Mouse (Mus musculus) G1E (cell line): Measurements from ENCODE around the gene A430005L14Rik. TPM values are rescaled to one million over a fixed set of nuclear protein-coding genes. Genes with fewer than 3 reads are reported as not detected.

Experiments used
- ATAC-seq: 2 replicates; pipeline ENCODE4 v1.8.0; 2016; ENCODE audit warnings: mild to moderate bottlenecking; ENCODE audit not compliant: insufficient number of reproducible peaks, poor library complexity, low FRiP score, severe bottlenecking; ENCODE audit errors: extremely low read depth
- DNase-seq: peaks from one replicate; pipeline ENCODE4 v3.0.0; 2012; ENCODE audit warnings: low spot score
- H3K27me3 ChIP-seq: 2 replicates; pipeline ENCODE4 v1.6.1; 2012; ENCODE audit warnings: mild to moderate bottlenecking, low read length, inconsistent platforms; ENCODE audit not compliant: insufficient read depth
- H3K36me3 ChIP-seq: replicated peaks from 2 replicates; pipeline ENCODE3; 2012; ENCODE audit warnings: mild to moderate bottlenecking, inconsistent platforms
- H3K4me1 ChIP-seq: 2 replicates; pipeline ENCODE4 v1.6.1; 2012; ENCODE audit warnings: low read depth, low read length, inconsistent platforms, mixed read lengths; ENCODE audit not compliant: insufficient read depth
- H3K4me3 ChIP-seq: 2 replicates; pipeline ENCODE4 v1.5.1; 2012; ENCODE audit warnings: low read depth, mild to moderate bottlenecking, inconsistent platforms, low read length, moderate library complexity, mixed read lengths
- H3K9me3 ChIP-seq: replicated peaks from 2 replicates; pipeline ENCODE4 v1.6.1; 2012; ENCODE audit warnings: inconsistent platforms
- CTCF ChIP-seq: IDR thresholded peaks from 2 replicates; pipeline ENCODE4 v1.5.1; 2012; ENCODE audit warnings: low read depth, low read length, inconsistent platforms, mixed read lengths
- GATA1 ChIP-seq: IDR thresholded peaks from 2 replicates; pipeline ENCODE4 v1.6.1; 2012; ENCODE audit warnings: borderline replicate concordance, low read length, inconsistent platforms, mixed read lengths
- GATA2 ChIP-seq: IDR thresholded peaks from 2 replicates; pipeline ENCODE4 v1.6.1; 2012; ENCODE audit warnings: low read depth, low read length, inconsistent platforms, borderline replicate concordance
- POLR2AphosphoS5 ChIP-seq: IDR thresholded peaks from 2 replicates; pipeline ENCODE4 v1.6.1; 2012; ENCODE audit warnings: low read depth, low read length, inconsistent platforms; ENCODE audit not compliant: insufficient replicate concordance
- TAL1 ChIP-seq: conservative IDR thresholded peaks from 2 replicates; pipeline ENCODE4 v1.6.1; 2012; ENCODE audit warnings: low read depth, low read length, inconsistent platforms, mixed read lengths
- polyA plus RNA-seq: library from polyadenylated mRNA; stranded (reverse); fragments of >175 nt; gene quantifications from 2 replicates; pipeline ENCODE4 v1.2.3, GENCODE M21; 2012
- total RNA-seq, 2 experiments: library from RNA; stranded (forward) in 1 of 2; stranded (reverse) in 1 of 2; fragments of 200-1000 nt in 1 of 2; fragments of >200 nt in 1 of 2; fragmentation: Nextera tagmentation in 1 of 2; gene quantifications; 2 replicates each; pipeline ENCODE4 v1.2.3; 2014 to 2017

A430005L14Rik gene
- total and polyA plus RNA-seq, 3 experiments: 27.9 to 127 (median 48.7) TPM

DNA sequence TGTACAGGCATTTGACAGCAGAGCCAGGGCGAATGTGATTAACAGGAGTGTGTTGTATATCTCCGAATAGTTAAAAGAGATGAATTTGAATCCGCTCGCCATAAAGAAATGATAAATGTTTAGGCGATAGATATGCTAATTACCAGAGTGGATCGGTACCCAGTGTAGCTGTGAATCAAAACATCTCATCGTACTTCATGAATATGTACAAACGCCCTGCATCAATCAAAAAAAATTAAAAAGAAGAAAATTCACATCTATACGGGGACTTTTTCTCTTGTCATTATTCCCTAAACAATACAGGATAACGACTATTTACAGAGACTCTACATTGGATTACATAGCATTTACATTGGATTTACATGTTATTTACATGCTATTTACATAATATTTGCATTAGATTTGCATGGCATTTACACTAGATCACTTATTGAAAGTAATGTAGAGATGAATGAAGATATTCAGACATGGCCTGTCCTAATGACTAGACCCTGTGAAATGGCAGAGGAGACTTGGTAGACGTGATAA is 28.2 kb upstream of the A430005L14Rik start:
- no peak overlapping the region for H3K4me3 ChIP-seq
- H3K36me3 ChIP-seq: no peaks in the 10 kb centered on the region
- H3K9me3 ChIP-seq: peaks cover 30% of the 10 kb centered on the region
- TF ChIP-seq TAL1: no peak
- TF ChIP-seq CTCF: no peak
- no peak for TF ChIP-seq GATA1
- no peak for TF ChIP-seq GATA2
- no peak for TF ChIP-seq POLR2AphosphoS5
- no peaks in the 10 kb centered on the region for H3K27me3 ChIP-seq
- ATAC-seq (no peak), DNase-seq (no peak)
- no peaks in the 10 kb centered on the region for H3K4me1 ChIP-seq

DNA sequence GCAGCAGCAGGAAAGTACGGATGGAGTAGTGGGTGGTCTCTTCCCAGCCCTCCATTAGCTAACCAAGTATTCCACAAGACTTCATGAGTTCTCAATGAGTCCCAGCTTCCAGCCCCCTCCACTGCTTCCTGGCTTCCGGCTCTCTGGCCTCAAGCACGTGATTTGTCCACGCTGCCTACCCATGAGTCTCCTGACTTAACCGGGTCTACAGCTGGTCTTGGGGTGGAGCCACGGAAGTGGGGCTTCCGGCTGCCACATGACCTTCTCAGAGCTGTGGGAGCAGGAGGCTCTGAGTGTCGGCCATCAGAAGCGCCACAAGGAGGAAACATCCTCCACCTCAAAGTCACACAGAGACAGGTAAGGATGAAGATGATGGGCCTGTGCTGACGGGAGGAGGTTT is 27.6 kb upstream of the A430005L14Rik start:
- H3K9me3 ChIP-seq: peaks cover 30% of the 10 kb centered on the region
- no peaks in the 10 kb centered on the region for H3K27me3 ChIP-seq
- no peak overlapping the region for H3K4me3 ChIP-seq
- no peaks in the 10 kb centered on the region for H3K4me1 ChIP-seq
- DNase-seq (no peak), ATAC-seq (no peak)
- TF ChIP-seq GATA1 (no peak), POLR2AphosphoS5 (no peak), GATA2 (no peak)
- no peaks in the 10 kb centered on the region for H3K36me3 ChIP-seq

DNA sequence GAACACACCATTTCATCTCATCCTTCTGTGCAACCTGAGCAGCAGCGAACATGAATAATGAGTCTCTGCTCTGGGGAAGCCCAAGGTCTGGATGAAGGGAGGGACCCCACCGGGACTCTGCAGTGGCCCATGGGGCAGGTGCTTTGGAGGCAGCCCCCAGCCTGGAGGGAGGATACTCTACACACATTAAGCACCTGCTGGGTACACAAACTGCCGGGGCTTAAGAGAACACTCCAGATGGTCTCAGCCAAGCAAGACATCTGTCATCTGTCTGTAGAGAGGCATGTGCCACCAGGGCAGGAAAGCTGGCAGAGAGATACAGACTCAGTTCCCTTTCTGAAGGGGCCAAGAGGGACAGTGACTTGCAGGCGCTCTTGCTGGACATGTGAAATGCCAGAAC is 27.1 kb upstream of the A430005L14Rik start:
- no peak overlapping the region for H3K4me3 ChIP-seq
- H3K27me3 ChIP-seq: no peaks in the 10 kb centered on the region
- ATAC-seq: no peak
- no peak for DNase-seq
- H3K9me3 ChIP-seq: peaks cover 28% of the 10 kb centered on the region
- no peaks in the 10 kb centered on the region for H3K36me3 ChIP-seq
- no peaks in the 10 kb centered on the region for H3K4me1 ChIP-seq
- no peak for TF ChIP-seq GATA1
- TF ChIP-seq TAL1: no peak
- no peak for TF ChIP-seq CTCF
- TF ChIP-seq GATA2: no peak

DNA sequence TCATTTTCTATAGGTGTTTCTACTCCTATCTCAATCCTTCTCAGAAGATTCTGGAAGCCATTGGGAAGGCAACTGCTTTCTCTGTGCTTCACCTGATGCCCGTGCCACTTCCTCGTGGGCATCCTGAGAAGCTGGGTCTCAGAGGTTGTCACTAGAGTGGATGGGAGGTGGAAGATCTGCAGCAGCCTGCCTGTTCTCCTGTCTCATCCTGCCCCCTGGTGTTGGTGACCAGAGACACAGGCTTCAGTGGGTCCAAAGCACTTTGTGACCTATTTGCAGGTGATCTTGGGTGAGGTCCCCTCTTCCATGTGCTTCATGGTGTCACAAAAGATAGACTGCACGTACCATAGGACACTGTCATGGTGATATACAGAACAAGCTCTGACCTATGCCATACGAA is 13.8 kb upstream of the A430005L14Rik start:
- no peak; the same call in 1 of the 2 replicates for ATAC-seq
- peak; percentile 20 for DNase-seq

DNA sequence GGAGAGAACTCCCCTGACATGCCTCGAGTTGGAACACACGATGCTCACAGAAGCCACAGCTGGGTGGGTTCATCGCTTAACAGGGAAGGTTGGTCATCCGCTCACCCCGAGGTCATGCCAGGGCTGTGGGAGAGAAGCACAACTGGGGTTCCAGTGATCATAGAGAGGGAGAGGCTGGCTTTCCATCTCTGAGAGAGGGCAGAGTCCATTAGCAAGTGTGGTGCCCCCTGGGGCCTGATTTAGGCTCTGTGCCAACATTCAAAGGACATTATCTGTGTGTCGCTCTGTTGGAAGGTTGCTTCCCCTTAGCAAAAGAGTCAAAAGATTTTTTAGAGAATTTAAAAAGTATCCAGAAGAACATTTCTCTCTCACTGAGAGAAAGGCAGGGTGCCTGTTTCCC is 12.8 kb upstream of the A430005L14Rik start:
- no peak overlapping the region for H3K4me3 ChIP-seq
- no peak for DNase-seq
- peaks cover 3% of the 10 kb centered on the region; the same call in 1 of the 2 replicates for H3K4me1 ChIP-seq
- TF ChIP-seq CTCF (no peak), GATA1 (no peak), POLR2AphosphoS5 (no peak), GATA2 (no peak), TAL1 (no peak)
- H3K9me3 ChIP-seq: no peaks in the 10 kb centered on the region
- no peak for ATAC-seq
- H3K36me3 ChIP-seq: no peaks in the 10 kb centered on the region
- peaks cover 30% of the 10 kb centered on the region for H3K27me3 ChIP-seq

More for the DNA sequence above, 13.8 kb upstream of the A430005L14Rik start:
- TF ChIP-seq CTCF: peak; percentile 26; the same call in 1 of the 2 replicates
- no peak for TF ChIP-seq GATA2
- peaks cover 25% of the 10 kb centered on the region for H3K27me3 ChIP-seq
- H3K9me3 ChIP-seq: no peaks in the 10 kb centered on the region
- no peak overlapping the region for H3K4me3 ChIP-seq
- peaks cover 3% of the 10 kb centered on the region; the same call in 1 of the 2 replicates for H3K4me1 ChIP-seq
- no peaks in the 10 kb centered on the region for H3K36me3 ChIP-seq

DNA sequence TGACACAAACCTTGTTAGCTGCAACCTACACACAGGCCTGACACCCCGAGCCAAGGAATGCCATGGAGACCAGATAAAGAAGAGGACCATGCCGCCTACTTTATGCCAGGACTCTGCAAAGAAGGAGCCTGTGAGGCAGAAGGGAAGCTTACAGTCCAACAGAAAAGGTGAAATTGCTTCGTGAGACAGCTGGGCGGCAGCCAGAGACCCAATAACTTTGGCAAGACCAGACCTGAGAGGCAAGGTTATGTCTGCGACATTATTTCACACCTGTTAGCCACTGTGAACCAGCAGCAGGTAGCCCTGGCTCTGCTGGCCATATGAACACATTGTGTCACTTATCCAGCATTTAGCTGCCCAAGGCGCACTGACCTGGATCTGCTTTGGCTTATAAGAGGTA is 11.3 kb upstream of the A430005L14Rik start:
- TF ChIP-seq TAL1: no peak
- TF ChIP-seq POLR2AphosphoS5: no peak
- no peak for TF ChIP-seq CTCF
- no peak for TF ChIP-seq GATA2
- no peak for TF ChIP-seq GATA1
- Histone ChIP-seq H3K36me3 (no peaks in the 10 kb centered on the region), H3K9me3 (no peaks in the 10 kb centered on the region), H3K4me3 (no peak overlapping the region), H3K4me1 (peaks cover 3% of the 10 kb centered on the region; the same call in 1 of the 2 replicates), H3K27me3 (peaks cover 30% of the 10 kb centered on the region)
- no peak for DNase-seq
- no peak for ATAC-seq

DNA sequence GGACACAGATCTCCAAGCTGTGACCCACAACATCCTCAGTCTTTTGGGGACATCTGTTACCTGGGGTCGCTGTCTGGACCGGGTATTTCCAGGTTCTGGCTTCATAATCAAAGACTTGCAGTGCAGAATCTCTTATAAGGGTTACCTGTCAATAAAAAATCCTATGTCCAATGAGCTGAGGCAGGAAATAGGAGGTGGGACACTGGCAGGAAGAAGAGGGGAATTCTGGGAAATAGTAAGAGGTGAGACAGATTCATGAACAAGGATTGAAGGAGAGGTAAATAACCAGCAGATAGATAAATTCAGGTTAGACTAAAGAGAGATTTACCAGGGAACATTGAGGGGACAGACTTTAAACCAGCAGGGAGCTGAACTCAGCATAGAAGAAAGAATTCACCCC is 6.7 kb upstream of the A430005L14Rik start:
- Histone ChIP-seq H3K27me3 (peaks cover 24% of the 10 kb centered on the region), H3K36me3 (no peaks in the 10 kb centered on the region), H3K9me3 (no peaks in the 10 kb centered on the region), H3K4me3 (no peak overlapping the region), H3K4me1 (peaks cover 29% of the 10 kb centered on the region)
- DNase-seq (no peak), ATAC-seq (no peak)
- no peak for TF ChIP-seq GATA2
- no peak for TF ChIP-seq GATA1
- TF ChIP-seq CTCF: no peak
- no peak for TF ChIP-seq TAL1
- no peak for TF ChIP-seq POLR2AphosphoS5
